Mouse (Mus musculus) forebrain, embryonic 10.5 days (tissue): ENCODE measurements around the gene Dnal4. TPM values are rescaled to one million over a fixed set of nuclear protein-coding genes. Genes with fewer than 3 reads are reported as not detected.

Experiments
- DNase-seq: peaks from one replicate; pipeline ENCODE4 v3.0.0-alpha.2; 2017; ENCODE audit warnings: low spot score; ENCODE audit errors: extremely low spot score
- H3K27ac ChIP-seq: fragments of 300-500 bp; sonication (generic); 2 replicates; pipeline ENCODE4 v1.5.1; 2016; ENCODE audit warnings: mild to moderate bottlenecking
- H3K27me3 ChIP-seq: fragments of 300-500 bp; sonication (generic); 2 replicates; pipeline ENCODE4 v1.6.1; 2016; ENCODE audit warnings: mild to moderate bottlenecking; ENCODE audit not compliant: poor library complexity, severe bottlenecking
- H3K36me3 ChIP-seq: fragments of 300-500 bp; sonication (generic); replicated peaks from 2 replicates; pipeline ENCODE4 v1.6.1; 2016; ENCODE audit warnings: mild to moderate bottlenecking, moderate library complexity
- H3K4me1 ChIP-seq: fragments of 300-500 bp; sonication (generic); 2 replicates; pipeline ENCODE4 v1.6.1; 2016
- H3K4me3 ChIP-seq: fragments of 300-500 bp; sonication (generic); 2 replicates; pipeline ENCODE4 v1.5.1; 2016; ENCODE audit warnings: mild to moderate bottlenecking, moderate library complexity
- H3K9me3 ChIP-seq: fragments of 300-500 bp; sonication (generic); 2 replicates; pipeline ENCODE4 v1.6.1; 2016; ENCODE audit warnings: mild to moderate bottlenecking, moderate library complexity
- WGBS: fragments of 180-500 bp; shearing (Covaris S2); methylation state at CpG from one replicate; pipeline ENCODE4 v1.1.7; 2016; 5-methylcytosine and 5-hydroxymethylcytosine counted together
- polyA plus RNA-seq: library from polyadenylated mRNA; unstranded; fragments of >200 nt; fragmentation: Nextera tagmentation; extraction: Ambion mirVana; gene quantifications from 2 replicates; pipeline ENCODE4 v1.2.1, GENCODE M21; 2016

The Dnal4 gene
- polyA plus RNA-seq, 1 experiment from 2014 or later = 70.8 TPM

DNA sequence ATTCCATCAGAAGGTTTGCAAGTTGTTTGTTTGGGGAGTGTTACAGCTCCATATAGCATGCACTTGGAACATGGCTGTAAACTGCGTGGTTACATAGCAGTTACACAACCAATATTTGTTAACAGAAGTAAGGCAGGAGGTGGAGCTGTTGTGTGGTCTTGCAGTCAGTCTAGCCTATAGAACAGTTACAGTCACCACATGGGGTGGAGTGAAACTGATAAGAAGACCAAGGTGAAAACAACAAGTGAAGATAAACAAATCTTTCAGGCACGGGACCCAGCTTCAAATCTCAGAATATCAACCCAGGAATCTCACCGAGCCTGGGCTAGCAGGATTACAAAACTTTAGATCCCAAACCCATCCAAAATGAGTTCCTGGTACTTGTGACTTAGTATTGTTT lies 36.9 kb downstream of the Dnal4 start:
- 0 out of 2 replicates have a peak, but pooled peaks cover 3% of the 10 kb centered on the region for H3K27me3 ChIP-seq
- peaks cover 38% of the 10 kb centered on the region for H3K36me3 ChIP-seq
- H3K4me1 ChIP-seq = peaks cover 35% of the 10 kb centered on the region
- H3K9me3 ChIP-seq = no peaks in the 10 kb centered on the region
- no peak for DNase-seq
- H3K27ac ChIP-seq = no peak overlapping the region
- WGBS = 85% methylated on average over 3 of the region's 3 CpGs
- H3K4me3 ChIP-seq = peak overlapping the region; percentile 96

GRCm38 (mm10) chr15:79734311-79734710 lies 43.3 kb downstream of the Dnal4 start:
- Histone ChIP-seq H3K4me3 (no peak overlapping the region), H3K4me1 (peaks cover 9% of the 10 kb centered on the region), H3K9me3 (no peaks in the 10 kb centered on the region), H3K36me3 (peaks cover 84% of the 10 kb centered on the region), H3K27me3 (no peaks in the 10 kb centered on the region), H3K27ac (no peak overlapping the region)
- 85% methylated on average over 8 of the region's 8 CpGs for WGBS
- no peak for DNase-seq

GRCm38 (mm10) chr15:79733640-79734039 lies 44.0 kb downstream of the Dnal4 start:
- DNase-seq = no peak
- peaks cover 84% of the 10 kb centered on the region for H3K36me3 ChIP-seq
- no peak overlapping the region for H3K27ac ChIP-seq
- peaks cover 9% of the 10 kb centered on the region for H3K4me1 ChIP-seq
- H3K27me3 ChIP-seq = no peaks in the 10 kb centered on the region
- H3K9me3 ChIP-seq = no peaks in the 10 kb centered on the region
- 85% methylated on average over 4 of the region's 4 CpGs for WGBS
- H3K4me3 ChIP-seq = no peak overlapping the region

DNA sequence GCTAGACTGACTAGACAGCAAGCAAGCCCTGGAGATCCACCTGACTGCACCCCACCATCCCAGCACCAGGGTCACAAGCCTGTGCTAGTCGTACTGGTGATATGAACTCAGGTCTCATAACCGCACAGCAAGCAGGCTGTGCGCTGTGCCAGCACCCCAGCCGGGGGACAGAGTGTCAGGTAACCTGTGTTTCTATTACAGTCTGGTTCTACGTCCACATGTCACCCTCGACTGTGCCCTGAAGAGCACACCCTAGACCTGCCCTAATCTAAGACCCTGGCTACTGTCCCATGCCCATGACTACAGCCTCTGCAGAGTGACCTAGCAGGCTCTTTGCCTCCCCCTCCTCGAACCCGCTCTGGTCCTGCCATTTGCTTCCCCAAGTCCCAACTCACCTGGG lies 44.5 kb downstream of the Dnal4 start:
- H3K27me3 ChIP-seq = no peaks in the 10 kb centered on the region
- H3K4me1 ChIP-seq = peaks cover 11% of the 10 kb centered on the region
- H3K9me3 ChIP-seq = no peaks in the 10 kb centered on the region
- H3K4me3 ChIP-seq = no peak overlapping the region
- 95% methylated on average over 8 of the region's 8 CpGs for WGBS
- H3K27ac ChIP-seq = no peak overlapping the region
- DNase-seq = no peak
- H3K36me3 ChIP-seq = peaks cover 84% of the 10 kb centered on the region

DNA sequence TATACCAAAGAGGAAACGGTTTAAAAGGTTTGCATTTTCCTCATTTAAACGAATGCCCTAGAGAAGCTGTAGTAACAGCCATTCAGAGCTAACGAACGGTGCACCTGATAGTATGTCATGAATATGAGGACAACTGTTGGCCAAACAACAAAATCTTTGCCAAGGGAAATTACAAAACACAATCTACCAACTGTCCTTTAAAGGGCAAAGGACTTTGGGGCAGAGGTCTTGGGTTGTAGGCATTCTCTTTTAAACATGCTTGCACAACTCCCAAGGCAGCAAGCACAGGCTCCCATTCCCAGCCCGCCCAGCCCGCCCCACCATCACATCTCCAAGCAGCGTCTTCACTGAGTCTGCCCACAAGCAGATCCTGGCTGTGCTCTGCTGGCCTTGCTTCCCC lies 46.1 kb downstream of the Dnal4 start:
- Histone ChIP-seq H3K9me3 (no peaks in the 10 kb centered on the region), H3K4me3 (no peak overlapping the region), H3K4me1 (peaks cover 14% of the 10 kb centered on the region), H3K27me3 (no peaks in the 10 kb centered on the region), H3K27ac (no peak overlapping the region), H3K36me3 (peaks cover 84% of the 10 kb centered on the region)
- WGBS = 86% methylated on average over 7 of the region's 7 CpGs
- DNase-seq = no peak

GRCm38 (mm10) chr15:79728731-79729388 lies 48.8 kb downstream of the Dnal4 start:
- H3K27me3 ChIP-seq = no peaks in the 10 kb centered on the region
- DNase-seq = no peak
- peaks cover 88% of the 10 kb centered on the region for H3K36me3 ChIP-seq
- WGBS = 93% methylated on average over 10 of the region's 10 CpGs
- no peak overlapping the region for H3K4me3 ChIP-seq
- no peaks in the 10 kb centered on the region for H3K9me3 ChIP-seq
- H3K4me1 ChIP-seq = peaks cover 5% of the 10 kb centered on the region
- no peak overlapping the region for H3K27ac ChIP-seq

- WGBS = 62% methylated on average over 5 of the region's 5 CpGs
- Histone ChIP-seq H3K27ac (peak overlapping the region; percentile 26; the same call in 1 of the 2 replicates), H3K27me3 (no peaks in the 10 kb centered on the region), H3K4me3 (no peak overlapping the region), H3K36me3 (peaks cover 88% of the 10 kb centered on the region), H3K4me1 (peaks cover 5% of the 10 kb centered on the region), H3K9me3 (no peaks in the 10 kb centered on the region)
- DNase-seq = no peak
These were observed 49.3 kb downstream of the Dnal4 start for GRCm38 (mm10) chr15:79728311-79728710.

DNA sequence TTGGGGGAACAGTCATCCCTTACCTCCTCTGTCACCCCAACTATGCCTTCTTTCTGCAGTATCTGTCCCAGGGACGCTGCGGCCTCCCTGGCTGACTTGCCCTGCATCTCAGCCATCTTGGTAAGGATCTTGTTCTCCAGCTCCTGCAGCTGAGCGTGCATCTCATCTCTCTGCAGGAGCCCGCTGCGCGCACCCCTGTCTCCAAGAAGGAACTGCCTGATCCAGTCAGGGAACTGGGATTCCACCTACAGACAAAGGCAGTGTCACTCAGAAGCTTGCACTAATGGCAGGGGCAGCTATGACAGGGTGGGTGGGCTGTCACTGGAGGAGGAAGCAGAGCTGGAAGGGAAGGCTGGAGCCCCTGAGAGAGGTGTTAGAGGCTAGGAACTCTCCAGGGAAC lies 49.8 kb downstream of the Dnal4 start:
- H3K4me1 ChIP-seq = peaks cover 5% of the 10 kb centered on the region
- no peaks in the 10 kb centered on the region for H3K9me3 ChIP-seq
- H3K27ac ChIP-seq = peak overlapping the region; percentile 26; the same call in 1 of the 2 replicates
- no peak for DNase-seq
- no peaks in the 10 kb centered on the region for H3K27me3 ChIP-seq
- 80% methylated on average over 6 of the region's 6 CpGs for WGBS
- H3K4me3 ChIP-seq = no peak overlapping the region
- peaks cover 84% of the 10 kb centered on the region for H3K36me3 ChIP-seq

DNA sequence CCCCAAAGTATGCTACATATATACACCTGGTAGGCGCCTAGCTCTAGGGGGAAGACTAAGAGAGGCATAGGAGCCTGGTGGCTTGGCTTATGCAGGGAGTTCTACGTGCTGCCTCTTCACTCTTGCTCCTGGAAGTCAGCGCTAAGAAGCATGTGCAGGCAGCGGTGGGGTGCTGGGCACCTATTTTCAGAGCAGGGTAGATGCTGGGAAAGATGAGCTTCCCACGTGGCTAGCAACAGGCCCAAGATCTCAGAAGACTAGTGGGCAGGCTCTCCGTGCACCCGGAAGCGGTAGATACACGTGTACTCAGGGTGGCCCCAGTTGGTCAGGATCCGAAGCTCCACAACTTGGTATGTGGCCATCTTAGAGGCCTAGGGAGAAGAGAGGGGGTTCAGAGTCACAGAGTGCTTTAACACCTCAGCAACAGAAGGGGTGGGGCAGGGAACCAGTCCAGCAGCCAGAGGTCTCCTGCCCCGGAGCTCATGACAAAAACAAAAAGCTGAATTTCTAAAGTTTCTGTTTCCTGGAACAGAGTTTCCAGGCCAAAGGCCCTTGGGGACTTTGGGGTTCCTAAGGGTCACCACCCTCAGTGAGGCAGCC lies 52.4 kb downstream of the Dnal4 start:
- DNase-seq = no peak
- WGBS = 91% methylated on average over 11 of the region's 11 CpGs

GRCm38 (mm10) chr15:79723439-79723838 lies 54.2 kb downstream of the Dnal4 start:
- no peak overlapping the region for H3K4me3 ChIP-seq

More for the DNA sequence above, 52.4 kb downstream of the Dnal4 start:
- Histone ChIP-seq H3K4me3 (no peak overlapping the region), H3K36me3 (peaks cover 86% of the 10 kb centered on the region), H3K27ac (no peak overlapping the region), H3K27me3 (no peaks in the 10 kb centered on the region), H3K9me3 (no peaks in the 10 kb centered on the region), H3K4me1 (peaks cover 17% of the 10 kb centered on the region)

GRCm38 (mm10) chr15:79720796-79721195 lies 56.9 kb downstream of the Dnal4 start:
- Histone ChIP-seq H3K9me3 (no peaks in the 10 kb centered on the region), H3K4me3 (no peak overlapping the region), H3K4me1 (peaks cover 12% of the 10 kb centered on the region), H3K27ac (peak overlapping the region; percentile 44), H3K36me3 (peaks cover 87% of the 10 kb centered on the region), H3K27me3 (no peaks in the 10 kb centered on the region)
- no peak for DNase-seq
- WGBS = 82% methylated on average over 4 of the region's 4 CpGs

More at GRCm38 (mm10) chr15:79723439-79723838, 54.2 kb downstream of the Dnal4 start:
- H3K36me3 ChIP-seq = peaks cover 87% of the 10 kb centered on the region
- H3K27ac ChIP-seq = no peak overlapping the region
- H3K9me3 ChIP-seq = no peaks in the 10 kb centered on the region
- DNase-seq = no peak
- 24% methylated on average over 1 of the region's 1 CpGs for WGBS
- H3K4me1 ChIP-seq = peaks cover 17% of the 10 kb centered on the region
- no peaks in the 10 kb centered on the region for H3K27me3 ChIP-seq

DNA sequence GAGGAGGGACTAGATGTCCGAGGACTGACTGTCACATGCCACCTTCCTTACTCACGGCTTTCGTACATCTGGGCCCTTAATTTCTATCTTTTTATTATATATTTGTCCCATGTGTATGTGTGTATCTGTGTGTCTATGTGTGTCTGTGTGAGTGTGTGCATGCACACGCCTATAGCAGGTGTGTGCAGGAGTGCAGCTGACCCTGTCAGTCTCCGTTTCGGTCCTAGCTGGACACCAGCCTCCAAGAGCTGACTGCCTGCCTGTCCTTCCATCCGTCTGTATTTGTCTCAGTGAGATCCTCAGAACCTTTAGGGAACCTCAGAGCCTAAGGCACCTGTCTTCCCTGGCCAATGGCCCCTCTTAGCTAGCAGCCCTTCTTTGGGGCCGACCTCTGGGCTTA lies 57.4 kb downstream of the Dnal4 start:
- Histone ChIP-seq H3K27me3 (no peaks in the 10 kb centered on the region), H3K4me1 (peaks cover 12% of the 10 kb centered on the region), H3K27ac (no peak overlapping the region; the same call in 1 of the 2 replicates), H3K36me3 (peaks cover 87% of the 10 kb centered on the region), H3K9me3 (no peaks in the 10 kb centered on the region), H3K4me3 (no peak overlapping the region)
- no peak for DNase-seq
- 93% methylated on average over 8 of the region's 8 CpGs for WGBS

- Histone ChIP-seq H3K27ac (no peak overlapping the region), H3K4me1 (peaks cover 12% of the 10 kb centered on the region), H3K27me3 (no peaks in the 10 kb centered on the region), H3K36me3 (peaks cover 98% of the 10 kb centered on the region), H3K4me3 (no peak overlapping the region), H3K9me3 (no peaks in the 10 kb centered on the region)
- no peak for DNase-seq
- 90% methylated on average over 6 of the region's 6 CpGs for WGBS
These were observed 60.9 kb downstream of the Dnal4 start for GRCm38 (mm10) chr15:79716710-79717109.
